18 mouse cellular contexts compared by ENCODE assay signal in genomic region chr9:107274751-107275150, GRCm38 (mm10). TPM values are rescaled to one million over a fixed set of nuclear protein-coding genes. Genes with fewer than 3 reads are reported as not detected.
"Had no signal": no experiment of that assay in that cellular context is flagged by ENCODE, and none has a peak within 500 bp of the region (broad histone marks: within the 10 kb centered on the region; RNA-seq: fewer than 3 reads in every experiment).

No protein-coding gene starts in this region.

- H3K27ac ChIP-seq: liver, embryonic 14.5 days; midbrain, embryonic 10.5 days; midbrain, embryonic 12.5 days; neural tube, embryonic 12.5 days had no signal

- DNase-seq: lung, adult 18-20 months; lung, embryonic 14.5 days; lung, postnatal 10 days; lung, postnatal 4 days; midbrain, embryonic 14.5 days; right cerebral cortex, postnatal 14 days; right cerebral cortex, postnatal 4 days; spleen, adult 18-20 months; thymus, adult 18-20 months; thymus, postnatal 14 days; thymus, postnatal 36 days had no signal

- H3K4me3 ChIP-seq: midbrain, embryonic 10.5 days; midbrain, embryonic 12.5 days; myocyte; neural tube, embryonic 12.5 days had no signal

RNA-seq across cellular contexts. Expression of gene Dock3, which starts 43.0 kb away (rescaled TPM):
- total RNA-seq: megakaryocyte, adult 5-6 weeks; neutrophil, adult 5-6 weeks had no signal
